Mouse (Mus musculus) MEL (cell line): Measurements from ENCODE around the gene Abcc5. TPM values are rescaled to one million over a fixed set of nuclear protein-coding genes. Genes with fewer than 3 reads are reported as not detected.

ENCODE experiments used
- DNase-seq: peaks from one replicate; pipeline ENCODE4 v3.0.0; 2011; ENCODE audit warnings: low read depth, low spot score
- H3K27ac ChIP-seq: 2 replicates; pipeline ENCODE4 v1.5.1; 2012; ENCODE audit warnings: low read depth, mild to moderate bottlenecking, control low read depth, low read length, moderate library complexity; ENCODE audit not compliant: control insufficient read depth
- H3K27me3 ChIP-seq, 2 experiments: fragments of 150-350 bp in 1 of 2; sonication (generic) in 1 of 2; 2 replicates each; pipeline ENCODE4 v1.6.1; 2012; ENCODE audit warnings: low read length in 2 of 2, mild to moderate bottlenecking in 2 of 2, improper control_type of control experiment in 1 of 2, moderate library complexity in 1 of 2; ENCODE audit not compliant: insufficient read depth in 2 of 2, control insufficient read depth in 1 of 2
- H3K36me3 ChIP-seq, 2 experiments: 2 replicates each; pipeline ENCODE4 v1.6.1; 2012 to 2014; ENCODE audit warnings: low read length in 2 of 2, improper control_type of control experiment in 1 of 2, inconsistent platforms in 1 of 2, mild to moderate bottlenecking in 1 of 2; ENCODE audit not compliant: insufficient read depth in 2 of 2, control insufficient read depth in 1 of 2
- H3K4me1 ChIP-seq, 2 experiments: fragments of 150-350 bp in 1 of 2; sonication (generic) in 1 of 2; 2 replicates each; pipeline ENCODE4 v1.6.1; 2012; ENCODE audit warnings: low read length in 2 of 2, improper control_type of control experiment in 1 of 2, mild to moderate bottlenecking in 1 of 2; ENCODE audit not compliant: insufficient read depth in 2 of 2, control insufficient read depth in 1 of 2
- H3K4me3 ChIP-seq, 2 experiments: fragments of 150-350 bp in 1 of 2; sonication (generic) in 1 of 2; 2 replicates each; pipeline ENCODE4 v1.5.1; 2012; ENCODE audit warnings: low read depth in 2 of 2, low read length in 2 of 2, mild to moderate bottlenecking in 2 of 2, moderate library complexity in 2 of 2, control low read depth in 1 of 2, improper control_type of control experiment in 1 of 2; ENCODE audit not compliant: control insufficient read depth in 1 of 2, insufficient read depth in 1 of 2
- H3K79me2 ChIP-seq: 2 replicates; pipeline ENCODE4 v1.6.1; 2012; ENCODE audit warnings: mild to moderate bottlenecking, low read length, moderate library complexity; ENCODE audit not compliant: control insufficient read depth, poor library complexity, insufficient read depth
- H3K9ac ChIP-seq: 2 replicates; pipeline ENCODE4 v1.6.1; 2012; ENCODE audit warnings: low read depth, mild to moderate bottlenecking, control low read depth, low read length, moderate library complexity; ENCODE audit not compliant: control insufficient read depth, poor library complexity, severe bottlenecking
- H3K9me3 ChIP-seq: fragments of 150-350 bp; sonication (generic); replicated peaks from 2 replicates; pipeline ENCODE4 v1.6.1; 2012; ENCODE audit warnings: mild to moderate bottlenecking, low read length, improper control_type of control experiment, moderate library complexity; ENCODE audit not compliant: insufficient read depth
- BHLHE40 ChIP-seq: IDR thresholded peaks from 2 replicates; pipeline ENCODE4 v1.6.1; 2012; ENCODE audit warnings: low read depth, mild to moderate bottlenecking, inconsistent platforms, low read length, improper control_type of control experiment, borderline replicate concordance
- CHD2 ChIP-seq: IDR thresholded peaks from 2 replicates; pipeline ENCODE4 v1.6.1; 2011; ENCODE audit warnings: low read length, improper control_type of control experiment
- CTCF ChIP-seq, 3 experiments: IDR thresholded peaks in 2 of 3; conservative IDR thresholded peaks in 1 of 3; 2 replicates each; pipeline ENCODE4 v1.5.1; 2011 to 2012; ENCODE audit warnings: low read length in 3 of 3, low read depth in 2 of 3, mild to moderate bottlenecking in 2 of 3, improper control_type of control experiment in 1 of 3, inconsistent platforms in 1 of 3, mixed read lengths in 1 of 3, moderate library complexity in 1 of 3; ENCODE audit not compliant: control insufficient read depth in 1 of 3, insufficient read depth in 1 of 3, poor library complexity in 1 of 3, severe bottlenecking in 1 of 3
- ELF1 ChIP-seq: IDR thresholded peaks from 2 replicates; pipeline ENCODE4 v1.6.1; 2014; ENCODE audit warnings: low read depth, mild to moderate bottlenecking, inconsistent platforms, low read length, improper control_type of control experiment, moderate library complexity
- EP300 ChIP-seq, 2 experiments: IDR thresholded peaks; 2 replicates each; pipeline ENCODE4 v1.6.1; 2011; ENCODE audit warnings: improper control_type of control experiment in 2 of 2, low read length in 2 of 2, low read depth in 1 of 2, mild to moderate bottlenecking in 1 of 2
- ETS1 ChIP-seq: IDR thresholded peaks from 2 replicates; pipeline ENCODE4 v1.6.1; 2012; ENCODE audit warnings: low read depth, mild to moderate bottlenecking, inconsistent platforms, low read length, improper control_type of control experiment, moderate library complexity
- GABPA ChIP-seq: IDR thresholded peaks from 2 replicates; pipeline ENCODE4 v1.6.1; 2012; ENCODE audit warnings: low read depth, mild to moderate bottlenecking, inconsistent platforms, low read length, improper control_type of control experiment, moderate library complexity
- GATA1 ChIP-seq: IDR thresholded peaks from 2 replicates; pipeline ENCODE4 v1.6.1; 2011; ENCODE audit warnings: low read depth, low read length, improper control_type of control experiment
- HCFC1 ChIP-seq: IDR thresholded peaks from 2 replicates; pipeline ENCODE4 v1.6.1; 2012; ENCODE audit warnings: low read depth, mild to moderate bottlenecking, inconsistent platforms, low read length, improper control_type of control experiment, moderate library complexity
- JUND ChIP-seq: IDR thresholded peaks from 2 replicates; pipeline ENCODE4 v1.6.1; 2011; ENCODE audit warnings: low read depth, mild to moderate bottlenecking, improper control_type of control experiment, low read length
- KAT2A ChIP-seq: conservative IDR thresholded peaks from 2 replicates; pipeline ENCODE4 v1.6.1; 2012; ENCODE audit warnings: low read depth, low read length, improper control_type of control experiment, inconsistent platforms
- MAFK ChIP-seq: IDR thresholded peaks from 2 replicates; pipeline ENCODE4 v1.6.1; 2011; ENCODE audit warnings: low read depth, mild to moderate bottlenecking, low read length, improper control_type of control experiment, borderline replicate concordance
- MAX ChIP-seq: IDR thresholded peaks from 2 replicates; pipeline ENCODE4 v1.6.1; 2011; ENCODE audit warnings: low read length, improper control_type of control experiment
- MEF2A ChIP-seq: IDR thresholded peaks from 2 replicates; pipeline ENCODE4 v1.6.1; 2014; ENCODE audit warnings: low read depth, mild to moderate bottlenecking, inconsistent platforms, low read length, improper control_type of control experiment; ENCODE audit not compliant: poor library complexity, insufficient replicate concordance, severe bottlenecking; ENCODE audit errors: extremely low read depth
- MXI1 ChIP-seq: IDR thresholded peaks from 2 replicates; pipeline ENCODE4 v1.6.1; 2011; ENCODE audit warnings: mild to moderate bottlenecking, low read depth, low read length, improper control_type of control experiment
- MYB ChIP-seq: IDR thresholded peaks from 2 replicates; pipeline ENCODE4 v1.6.1; 2011; ENCODE audit warnings: mild to moderate bottlenecking, low read depth, low read length, improper control_type of control experiment
- MYC ChIP-seq: IDR thresholded peaks from 2 replicates; pipeline ENCODE4 v1.6.1; 2011; ENCODE audit warnings: low read depth, mild to moderate bottlenecking, low read length, improper control_type of control experiment, moderate library complexity
- NELFE ChIP-seq: IDR thresholded peaks from 2 replicates; pipeline ENCODE4 v1.6.1; 2011; ENCODE audit warnings: low read depth, low read length, improper control_type of control experiment
- NRF1 ChIP-seq: IDR thresholded peaks from 2 replicates; pipeline ENCODE4 v1.6.1; 2014; ENCODE audit warnings: low read depth, mild to moderate bottlenecking, inconsistent platforms, low read length, improper control_type of control experiment, moderate library complexity; ENCODE audit not compliant: poor library complexity, insufficient read depth, severe bottlenecking
- POLR2A ChIP-seq, 2 experiments: IDR thresholded peaks; 2 replicates each; pipeline ENCODE4 v1.6.1; 2011 to 2012; ENCODE audit warnings: low read length in 2 of 2, mild to moderate bottlenecking in 2 of 2, control low read depth in 1 of 2, improper control_type of control experiment in 1 of 2, low read depth in 1 of 2, moderate library complexity in 1 of 2; ENCODE audit not compliant: control insufficient read depth in 1 of 2, insufficient read depth in 1 of 2, poor library complexity in 1 of 2
- POLR2AphosphoS2 ChIP-seq: IDR thresholded peaks from 2 replicates; pipeline ENCODE4 v1.6.1; 2011; ENCODE audit warnings: low read length, improper control_type of control experiment
- POLR2AphosphoS5 ChIP-seq: IDR thresholded peaks from 2 replicates; pipeline ENCODE4 v1.6.1; 2012; ENCODE audit warnings: low read depth, borderline replicate concordance, mild to moderate bottlenecking, inconsistent platforms, low read length, moderate library complexity, mixed read lengths
- RAD21 ChIP-seq: IDR thresholded peaks from 2 replicates; pipeline ENCODE4 v1.6.1; 2011; ENCODE audit warnings: mild to moderate bottlenecking, low read depth, low read length, improper control_type of control experiment
- RCOR1 ChIP-seq: IDR thresholded peaks from 2 replicates; pipeline ENCODE4 v1.6.1; 2012; ENCODE audit warnings: low read depth, mild to moderate bottlenecking, inconsistent platforms, low read length, improper control_type of control experiment
- SIN3A ChIP-seq: IDR thresholded peaks from 2 replicates; pipeline ENCODE4 v1.6.1; 2012; ENCODE audit warnings: low read length, improper control_type of control experiment, inconsistent platforms
- TAL1 ChIP-seq: IDR thresholded peaks from 2 replicates; pipeline ENCODE4 v1.6.1; 2012; ENCODE audit warnings: mild to moderate bottlenecking, inconsistent platforms, low read length, moderate library complexity, mixed read lengths
- TBP ChIP-seq: IDR thresholded peaks from 2 replicates; pipeline ENCODE4 v1.8.0; 2011; ENCODE audit warnings: low read depth, low read length, improper control_type of control experiment
- TCF12 ChIP-seq: IDR thresholded peaks from 2 replicates; pipeline ENCODE4 v1.6.1; 2014; ENCODE audit warnings: low read depth, mild to moderate bottlenecking, inconsistent platforms, low read length, improper control_type of control experiment, moderate library complexity
- UBTF ChIP-seq: IDR thresholded peaks from 2 replicates; pipeline ENCODE4 v1.6.1; 2012; ENCODE audit warnings: low read depth, mild to moderate bottlenecking, inconsistent platforms, low read length, improper control_type of control experiment, moderate library complexity, borderline replicate concordance; ENCODE audit not compliant: insufficient read depth
- USF2 ChIP-seq, 2 experiments: IDR thresholded peaks; 2 replicates each; pipeline ENCODE4 v1.6.1; 2011 to 2012; ENCODE audit warnings: improper control_type of control experiment in 2 of 2, low read length in 2 of 2, borderline replicate concordance in 1 of 2, inconsistent platforms in 1 of 2, low read depth in 1 of 2, mild to moderate bottlenecking in 1 of 2; ENCODE audit not compliant: insufficient read depth in 1 of 2
- ZC3H11A ChIP-seq: IDR thresholded peaks from 2 replicates; pipeline ENCODE4 v1.6.1; 2012; ENCODE audit warnings: low read depth, mild to moderate bottlenecking, inconsistent platforms, low read length, improper control_type of control experiment
- ZKSCAN1 ChIP-seq: IDR thresholded peaks from 2 replicates; pipeline ENCODE4 v1.6.1; 2012; ENCODE audit warnings: low read depth, mild to moderate bottlenecking, inconsistent platforms, low read length, improper control_type of control experiment, moderate library complexity
- ZMIZ1 ChIP-seq: IDR thresholded peaks from 2 replicates; pipeline ENCODE4 v1.6.1; 2012; ENCODE audit warnings: low read depth, mild to moderate bottlenecking, inconsistent platforms, low read length, improper control_type of control experiment, moderate library complexity
- ZNF384 ChIP-seq: IDR thresholded peaks from 2 replicates; pipeline ENCODE4 v1.6.1; 2012; ENCODE audit warnings: low read depth, mild to moderate bottlenecking, inconsistent platforms, low read length, improper control_type of control experiment
- polyA plus RNA-seq, 2 experiments: library from polyadenylated mRNA; stranded (reverse) in 1 of 2; unstranded in 1 of 2; fragments of >175 nt in 1 of 2; fragments of >200 nt in 1 of 2; gene quantifications; 2 replicates each; pipeline versions ENCODE4 v1.2.1 to v1.2.4; 2012; ENCODE audit warnings: low replicate concordance in 2 of 2, low read depth in 1 of 2; ENCODE audit not compliant: insufficient read length in 2 of 2, insufficient read depth in 1 of 2, missing spikeins in 1 of 2
- total RNA-seq: library from RNA; depleted of rRNA; stranded (reverse); fragments of 300-350 nt; gene quantifications from 2 replicates; pipeline ENCODE4 v1.2.3, GENCODE M21; 2012

Gene Abcc5
- total and polyA plus RNA-seq, 3 experiments: 17.6 to 31.7 TPM; not detected in 1

GRCm38 (mm10) chr16:20301770-20302649, 124.2 kb downstream of the Abcc5 start, which contains the start of gene Parl:
Gene Parl, minus strand, starts transcription at chr16:20302387.
- Histone ChIP-seq H3K4me1 (peaks cover 0 to 15% of the 10 kb centered on the region in 2 experiments; a peak in 3 of 4 replicates), H3K9me3 (no peaks in the 10 kb centered on the region), H3K9ac (peak within 1 kb of the TSS; percentile 92), H3K27ac (peak within 1 kb of the TSS; percentile 63), H3K4me3 (peak within 1 kb of the TSS; percentile 88 to 94), H3K27me3 (no peaks in the 10 kb centered on the region), H3K36me3 (peaks cover 0 to 22% of the 10 kb centered on the region in 2 experiments; a peak in 2 of 4 replicates), H3K79me2 (peaks cover 25% of the 10 kb centered on the region)
- peak; percentile 98 for DNase-seq
- TF ChIP-seq ZNF384: peak; percentile 100
- TF ChIP-seq POLR2AphosphoS2: peak; percentile 59; the same call in 1 of the 2 replicates
- peak; percentile 96 to 98 for TF ChIP-seq EP300 (IDR thresholded peaks at IDR 0.05; ENCODE audit: low read depth in 1 of 2, low read length in 2 of 2)
- TF ChIP-seq GABPA: peak; percentile 63; the same call in 1 of the 2 replicates
- peak; percentile 95 for TF ChIP-seq ELF1
- peak; percentile 84 for TF ChIP-seq JUND
- peak; percentile 74 for TF ChIP-seq NELFE
- no peak for TF ChIP-seq UBTF
- no peak for TF ChIP-seq ZMIZ1
- peak; percentile 93 for TF ChIP-seq SIN3A
- peak; percentile 72 for TF ChIP-seq CHD2
- peak; percentile 99 for TF ChIP-seq GATA1
- peak; percentile 86; the same call in 1 of the 2 replicates for TF ChIP-seq MAFK
- peak; percentile 95 for TF ChIP-seq MAX
- TF ChIP-seq CTCF (IDR thresholded peaks at IDR 0.05 in 2 of 3, conservative IDR thresholded peaks at IDR 0.05 in 1 of 3; ENCODE audit: control insufficient read depth in 1 of 3, insufficient read depth in 1 of 3, low read depth in 2 of 3, low read length in 3 of 3, poor library complexity in 1 of 3, severe bottlenecking in 1 of 3): peak in 2 of 3 experiments; percentile 68 to 92; a peak in 5 of 6 replicates
- TF ChIP-seq MEF2A: 0 out of 2 replicates have a peak, but pooled peaks have one; percentile 67
- TF ChIP-seq TCF12: peak; percentile 97
- no peak for TF ChIP-seq POLR2AphosphoS5
- peak; percentile 74 for TF ChIP-seq MYB
- peak; percentile 71; the same call in 1 of the 2 replicates for TF ChIP-seq BHLHE40
- TF ChIP-seq KAT2A: peak; percentile 72
- TF ChIP-seq ZC3H11A: peak; percentile 80
- TF ChIP-seq ZKSCAN1: peak; percentile 89; the same call in 1 of the 2 replicates
- TF ChIP-seq HCFC1: peak; percentile 91
- peak; percentile 81 for TF ChIP-seq RAD21
- no peak for TF ChIP-seq NRF1
- peak; percentile 83 for TF ChIP-seq ETS1
- TF ChIP-seq USF2 (IDR thresholded peaks at IDR 0.05; ENCODE audit: borderline replicate concordance in 1 of 2, insufficient read depth in 1 of 2, low read depth in 1 of 2, low read length in 2 of 2): no peak
- peak; percentile 74 for TF ChIP-seq TBP
- TF ChIP-seq MXI1: peak; percentile 87
- peak; percentile 96 for TF ChIP-seq TAL1
- TF ChIP-seq POLR2A (IDR thresholded peaks at IDR 0.05; ENCODE audit: control insufficient read depth in 1 of 2, insufficient read depth in 1 of 2, low read depth in 1 of 2, low read length in 2 of 2, poor library complexity in 1 of 2): peak; percentile 52 to 78; a peak in 3 of 4 replicates
- TF ChIP-seq MYC: peak; percentile 96
- peak; percentile 100 for TF ChIP-seq RCOR1
